Mouse (Mus musculus) testis, adult 10 weeks (tissue): ENCODE data around the gene Nrap. TPM values are rescaled to one million over a fixed set of nuclear protein-coding genes. Genes with fewer than 3 reads are reported as not detected.

ENCODE experiments used
- polyA plus RNA-seq: library from polyadenylated mRNA; stranded (reverse); fragments of 350-450 nt; fragmentation: Illumina TruSeq; extraction: RNeasy Lipid Tissue Mini Kit (QIAGEN cat#74804); gene quantifications from one replicate; pipeline ENCODE4 v1.2.3, GENCODE M21; 2014; ENCODE audit warnings: low read depth, low replicate concordance

Nrap gene
- not detected for polyA plus RNA-seq

DNA sequence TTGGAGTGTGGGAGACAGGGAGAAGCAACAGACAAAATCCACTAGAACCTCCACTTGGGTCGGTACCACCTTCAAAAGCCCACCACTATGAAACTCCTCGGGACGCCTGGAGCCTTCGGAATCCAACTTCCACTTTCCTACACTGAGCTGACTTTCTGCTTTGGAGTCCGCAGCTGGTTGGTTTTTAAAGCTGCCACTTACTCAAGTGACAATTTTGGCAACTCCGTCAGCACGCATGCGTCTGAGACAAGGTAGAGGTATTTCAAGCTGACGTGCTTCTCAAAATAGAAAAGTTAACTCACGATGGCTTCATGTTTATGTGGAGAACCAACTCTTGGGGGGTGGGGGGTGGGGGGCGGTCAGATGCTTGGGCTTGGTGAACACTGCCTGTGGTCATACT is at the start of gene Nrap:
Nrap (minus strand) TSS at position 159 of the 400 bp plus-strand sequence.

DNA sequence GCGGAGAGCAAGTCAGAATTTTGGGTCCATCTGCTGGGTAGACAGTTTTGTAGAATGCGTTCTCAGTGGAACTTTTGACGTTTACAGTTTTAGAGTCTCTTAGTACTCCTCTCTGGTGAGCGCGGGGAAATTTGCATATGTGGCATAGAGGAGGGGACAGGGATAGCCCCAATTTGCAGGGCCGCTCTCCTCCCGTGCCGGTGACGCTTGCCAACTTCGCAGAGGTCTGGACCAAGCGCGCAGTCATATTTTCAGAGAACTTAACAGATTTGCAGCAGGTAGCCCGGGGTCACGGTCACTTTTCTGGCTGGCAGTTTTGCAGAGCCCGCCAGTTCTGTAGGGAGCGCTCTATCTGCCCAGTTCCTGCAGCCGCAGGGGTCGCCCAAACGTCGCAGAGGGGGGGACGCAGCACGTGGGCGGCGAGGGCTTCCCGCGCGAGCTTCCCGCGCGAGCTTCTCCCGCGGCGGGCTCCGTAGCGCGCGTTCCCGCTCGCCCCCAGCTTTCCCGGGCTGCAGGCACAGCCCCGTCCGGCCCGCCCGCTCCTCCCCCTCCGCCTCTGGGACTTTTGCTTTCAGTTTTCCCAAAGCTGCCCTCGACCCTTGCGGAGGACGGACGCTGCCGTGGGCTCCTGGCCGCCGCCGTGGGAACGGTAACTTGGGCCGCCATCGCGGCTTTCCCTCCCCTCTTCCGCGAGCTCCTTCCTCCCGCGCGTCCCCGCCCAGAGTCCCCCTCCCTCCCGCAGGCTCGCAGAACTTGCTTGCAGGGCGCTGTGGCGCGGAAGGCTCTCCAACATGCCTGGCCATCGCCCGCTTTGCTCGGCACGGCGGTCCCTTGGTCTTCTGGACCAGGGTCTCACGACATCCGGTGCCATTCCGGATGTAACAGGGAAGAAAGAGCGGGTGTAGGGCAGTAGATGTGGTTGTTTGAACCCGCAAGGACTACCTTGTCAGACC is 7.1 kb upstream of the Nrap start, which contains the start of gene Casp7:
Casp7 (plus strand) TSS at position 461 of the 953 bp plus-strand sequence.

DNA sequence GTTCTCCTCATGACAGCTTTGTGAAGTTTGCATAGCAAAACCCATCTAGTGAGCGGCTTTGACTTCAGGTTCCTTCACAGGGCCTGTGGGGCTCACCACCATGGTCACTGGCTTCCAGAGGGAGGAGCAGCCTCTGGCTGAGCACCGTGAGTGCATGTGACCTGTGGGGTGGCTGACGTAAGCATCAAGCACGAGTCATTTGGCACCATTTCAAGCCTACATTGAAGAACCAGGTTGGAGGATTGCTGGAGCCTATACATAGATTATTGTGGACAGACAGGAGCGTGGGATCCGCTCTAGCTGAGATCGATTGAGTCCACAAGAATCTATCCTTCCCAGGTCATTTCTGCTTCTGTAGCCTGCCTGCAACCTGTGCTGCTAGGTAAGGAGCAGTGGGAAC is 103.0 kb downstream of the Nrap start, which contains the start of gene Habp2:
Habp2 (plus strand) TSS at position 272 of the 400 bp plus-strand sequence.

Other genes with a start within 250 kb of the Nrap start
- gene Habp2, start 102.9 kb downstream of the Nrap start, polyA plus RNA-seq: not detected
- gene Casp7, start 7.1 kb upstream of the Nrap start, polyA plus RNA-seq: 2.9 TPM
- gene Plekhs1, start 71.6 kb upstream of the Nrap start, polyA plus RNA-seq: 0.20 TPM
- gene Dclre1a, start 158.2 kb upstream of the Nrap start, polyA plus RNA-seq: 19.7 TPM
- gene Nhlrc2, start 158.2 kb upstream of the Nrap start, polyA plus RNA-seq: 2.5 TPM